Mouse (Mus musculus): Measurements from ENCODE around the gene Evi5l. TPM values are rescaled to one million over a fixed set of nuclear protein-coding genes. Genes with fewer than 3 reads are reported as not detected.

Gene Evi5l
- polyA plus RNA-seq, 1 experiment from 2014 or later: 18.7 TPM

- no peak overlapping the region for H3K4me3 ChIP-seq (ENCODE audit: low read depth, low read length)
Measured at GRCm38 (mm10) chr8:4245061-4245460, 78.7 kb downstream of the Evi5l start.

GRCm38 (mm10) chr8:4245737-4246136, 79.4 kb downstream of the Evi5l start:
- DNase-seq (ENCODE audit: low spot score) (no peak), ATAC-seq (ENCODE audit: low read depth) (no peak)
- H3K36me3 ChIP-seq (ENCODE audit: control insufficient read depth, insufficient read depth, low read length): peaks cover 83% of the 10 kb centered on the region
- peaks cover 4% of the 10 kb centered on the region for H3K4me1 ChIP-seq (ENCODE audit: control insufficient read depth, insufficient read depth, low read length)
- H3K4me2 ChIP-seq (ENCODE audit: low read depth, low read length): no peak overlapping the region
- no peaks in the 10 kb centered on the region for H3K27me3 ChIP-seq (replicated peaks; ENCODE audit: control insufficient read depth, insufficient read depth, low read length)
- H3K4me3 ChIP-seq (ENCODE audit: low read depth, low read length): no peak overlapping the region
- no peaks in the 10 kb centered on the region for H3K9me3 ChIP-seq (ENCODE audit: control insufficient read depth, low read length)
- 87% methylated on average over 11 of the region's 13 CpGs for WGBS
- H3K9ac ChIP-seq (ENCODE audit: low read depth, low read length): no peak overlapping the region
- no peak overlapping the region for H3K27ac ChIP-seq (replicated peaks; ENCODE audit: low read depth, low read length)

More at GRCm38 (mm10) chr8:4245061-4245460, 78.7 kb downstream of the Evi5l start:
- ATAC-seq (ENCODE audit: low read depth) (no peak), DNase-seq (ENCODE audit: low spot score) (no peak)
- Histone ChIP-seq H3K9me3 (ENCODE audit: control insufficient read depth, low read length) (no peaks in the 10 kb centered on the region), H3K36me3 (ENCODE audit: control insufficient read depth, insufficient read depth, low read length) (peaks cover 85% of the 10 kb centered on the region), H3K27ac (replicated peaks; ENCODE audit: low read depth, low read length) (no peak overlapping the region), H3K27me3 (replicated peaks; ENCODE audit: control insufficient read depth, insufficient read depth, low read length) (no peaks in the 10 kb centered on the region), H3K4me2 (ENCODE audit: low read depth, low read length) (no peak overlapping the region), H3K4me1 (ENCODE audit: control insufficient read depth, insufficient read depth, low read length) (peaks cover 7% of the 10 kb centered on the region), H3K9ac (ENCODE audit: low read depth, low read length) (no peak overlapping the region)
- WGBS: 98% methylated on average over 5 of the region's 5 CpGs

- WGBS: 92% methylated on average over 8 of the region's 8 CpGs
- H3K27me3 ChIP-seq (replicated peaks; ENCODE audit: control insufficient read depth, insufficient read depth, low read length): no peaks in the 10 kb centered on the region
- peaks cover 70% of the 10 kb centered on the region for H3K36me3 ChIP-seq (ENCODE audit: control insufficient read depth, insufficient read depth, low read length)
- no peak overlapping the region for H3K27ac ChIP-seq (replicated peaks; ENCODE audit: low read depth, low read length)
- DNase-seq (ENCODE audit: low spot score) (no peak), ATAC-seq (ENCODE audit: low read depth) (no peak)
- H3K9ac ChIP-seq (ENCODE audit: low read depth, low read length): no peak overlapping the region
- H3K9me3 ChIP-seq (ENCODE audit: control insufficient read depth, low read length): no peaks in the 10 kb centered on the region
- H3K4me2 ChIP-seq (ENCODE audit: low read depth, low read length): no peak overlapping the region
- peaks cover 5% of the 10 kb centered on the region for H3K4me1 ChIP-seq (ENCODE audit: control insufficient read depth, insufficient read depth, low read length)
- no peak overlapping the region for H3K4me3 ChIP-seq (ENCODE audit: low read depth, low read length)
Measured at GRCm38 (mm10) chr8:4247241-4247640, 80.9 kb downstream of the Evi5l start.

GRCm38 (mm10) chr8:4247951-4248540, 81.7 kb downstream of the Evi5l start, which contains the start of gene Tgfbr3l:
Gene Tgfbr3l, plus strand, starts transcription at chr8:4248214.
- H3K4me1 ChIP-seq (ENCODE audit: control insufficient read depth, insufficient read depth, low read length): peaks cover 10% of the 10 kb centered on the region
- no peaks in the 10 kb centered on the region for H3K9me3 ChIP-seq (ENCODE audit: control insufficient read depth, low read length)
- no peak within 1 kb of the TSS for H3K27ac ChIP-seq (replicated peaks; ENCODE audit: low read depth, low read length)
- no peak within 1 kb of the TSS for H3K4me3 ChIP-seq (ENCODE audit: low read depth, low read length)
- peaks cover 64% of the 10 kb centered on the region for H3K36me3 ChIP-seq (ENCODE audit: control insufficient read depth, insufficient read depth, low read length)
- ATAC-seq (ENCODE audit: low read depth) (no peak), DNase-seq (ENCODE audit: low spot score) (no peak)
- WGBS: 82% methylated on average over 15 of the region's 15 CpGs
- H3K27me3 ChIP-seq (replicated peaks; ENCODE audit: control insufficient read depth, insufficient read depth, low read length): no peaks in the 10 kb centered on the region
- H3K4me2 ChIP-seq (ENCODE audit: low read depth, low read length): no peak within 1 kb of the TSS
- peak within 1 kb of the TSS; percentile 46 for H3K9ac ChIP-seq (ENCODE audit: low read depth, low read length)

GRCm38 (mm10) chr8:4249213-4249612, 82.8 kb downstream of the Evi5l start:
- no peaks in the 10 kb centered on the region for H3K9me3 ChIP-seq (ENCODE audit: control insufficient read depth, low read length)
- H3K36me3 ChIP-seq (ENCODE audit: control insufficient read depth, insufficient read depth, low read length): peaks cover 53% of the 10 kb centered on the region
- peaks cover 15% of the 10 kb centered on the region for H3K4me1 ChIP-seq (ENCODE audit: control insufficient read depth, insufficient read depth, low read length)
- no peak overlapping the region for H3K4me3 ChIP-seq (ENCODE audit: low read depth, low read length)
- H3K4me2 ChIP-seq (ENCODE audit: low read depth, low read length): no peak overlapping the region
- peak overlapping the region; percentile 46 for H3K9ac ChIP-seq (ENCODE audit: low read depth, low read length)
- WGBS: 7% methylated on average over 23 of the region's 29 CpGs
- no peaks in the 10 kb centered on the region for H3K27me3 ChIP-seq (replicated peaks; ENCODE audit: control insufficient read depth, insufficient read depth, low read length)
- DNase-seq (ENCODE audit: low spot score) (peak; percentile 31), ATAC-seq (ENCODE audit: low read depth) (no peak)
- H3K27ac ChIP-seq (replicated peaks; ENCODE audit: low read depth, low read length): no peak overlapping the region

GRCm38 (mm10) chr8:4250306-4250970, 84.1 kb downstream of the Evi5l start:
- Histone ChIP-seq H3K36me3 (ENCODE audit: control insufficient read depth, insufficient read depth, low read length) (peaks cover 53% of the 10 kb centered on the region), H3K9me3 (ENCODE audit: control insufficient read depth, low read length) (no peaks in the 10 kb centered on the region), H3K27me3 (replicated peaks; ENCODE audit: control insufficient read depth, insufficient read depth, low read length) (no peaks in the 10 kb centered on the region), H3K27ac (replicated peaks; ENCODE audit: low read depth, low read length) (no peak overlapping the region), H3K4me3 (ENCODE audit: low read depth, low read length) (no peak overlapping the region), H3K4me1 (ENCODE audit: control insufficient read depth, insufficient read depth, low read length) (peaks cover 15% of the 10 kb centered on the region), H3K9ac (ENCODE audit: low read depth, low read length) (no peak overlapping the region), H3K4me2 (ENCODE audit: low read depth, low read length) (no peak overlapping the region)
- WGBS: 29% methylated on average over 24 of the region's 26 CpGs
- DNase-seq (ENCODE audit: low spot score) (peak; percentile 79), ATAC-seq (ENCODE audit: low read depth) (no peak)

- peaks cover 54% of the 10 kb centered on the region for H3K36me3 ChIP-seq (ENCODE audit: control insufficient read depth, insufficient read depth, low read length)
- H3K4me3 ChIP-seq (ENCODE audit: low read depth, low read length): peak overlapping the region; percentile 77
- H3K27ac ChIP-seq (replicated peaks; ENCODE audit: low read depth, low read length): peak overlapping the region; percentile 90; the same call in 1 of the 2 replicates
- peak overlapping the region; percentile 80 for H3K4me2 ChIP-seq (ENCODE audit: low read depth, low read length)
- 48% methylated on average over 8 of the region's 8 CpGs for WGBS
- H3K4me1 ChIP-seq (ENCODE audit: control insufficient read depth, insufficient read depth, low read length): peaks cover 18% of the 10 kb centered on the region
- no peaks in the 10 kb centered on the region for H3K9me3 ChIP-seq (ENCODE audit: control insufficient read depth, low read length)
- DNase-seq (ENCODE audit: low spot score): no peak
- peak overlapping the region; percentile 86 for H3K9ac ChIP-seq (ENCODE audit: low read depth, low read length)
- no peak for ATAC-seq (ENCODE audit: low read depth)
- H3K27me3 ChIP-seq (replicated peaks; ENCODE audit: control insufficient read depth, insufficient read depth, low read length): no peaks in the 10 kb centered on the region
Measured at GRCm38 (mm10) chr8:4252116-4252760, 85.9 kb downstream of the Evi5l start.

GRCm38 (mm10) chr8:4252934-4253841, 86.8 kb downstream of the Evi5l start, which contains the start of gene Snapc2:
Gene Snapc2, plus strand, starts transcription at chr8:4253080.
- no peaks in the 10 kb centered on the region for H3K9me3 ChIP-seq (ENCODE audit: control insufficient read depth, low read length)
- WGBS: under 1% methylated on average over 42 of the region's 69 CpGs
- H3K36me3 ChIP-seq (ENCODE audit: control insufficient read depth, insufficient read depth, low read length): peaks cover 46% of the 10 kb centered on the region
- H3K27me3 ChIP-seq (replicated peaks; ENCODE audit: control insufficient read depth, insufficient read depth, low read length): no peaks in the 10 kb centered on the region
- H3K4me2 ChIP-seq (ENCODE audit: low read depth, low read length): peak within 1 kb of the TSS; percentile 80
- DNase-seq (ENCODE audit: low spot score) (peak; percentile 98), ATAC-seq (ENCODE audit: low read depth) (peak; percentile 91)
- peaks cover 18% of the 10 kb centered on the region for H3K4me1 ChIP-seq (ENCODE audit: control insufficient read depth, insufficient read depth, low read length)
- peak within 1 kb of the TSS; percentile 77 for H3K4me3 ChIP-seq (ENCODE audit: low read depth, low read length)
- H3K9ac ChIP-seq (ENCODE audit: low read depth, low read length): peak within 1 kb of the TSS; percentile 86
- H3K27ac ChIP-seq (replicated peaks; ENCODE audit: low read depth, low read length): peak within 1 kb of the TSS; percentile 90
